Mouse (Mus musculus): ENCODE results near the gene Setd1a.

The Setd1a gene

GRCm38 (mm10) chr7:127799738-127800137 lies 23.3 kb downstream of the Setd1a start:
- DNase-seq (ENCODE audit: low spot score in 2 of 2), result no peak

- DNase-seq (ENCODE audit: low spot score in 2 of 2), result peak; percentile 57 to 77
Observed at GRCm38 (mm10) chr7:127800435-127801009, 24.1 kb downstream of the Setd1a start, which contains the start of gene Hsd3b7. TSS of gene Hsd3b7 (plus strand) at chr7:127800604.

- no peak for DNase-seq (ENCODE audit: low spot score in 2 of 2)
Observed at GRCm38 (mm10) chr7:127801010-127801621, 24.6 kb downstream of the Setd1a start.

- DNase-seq (ENCODE audit: low spot score in 2 of 2), result no peak
Observed at GRCm38 (mm10) chr7:127802313-127802712, 25.8 kb downstream of the Setd1a start.

- no peak for DNase-seq (ENCODE audit: low spot score in 2 of 2)
Observed at GRCm38 (mm10) chr7:127808821-127809220, 32.4 kb downstream of the Setd1a start.

GRCm38 (mm10) chr7:127809846-127810245 lies 33.4 kb downstream of the Setd1a start:
- no peak for DNase-seq (ENCODE audit: low spot score in 2 of 2)

- DNase-seq (ENCODE audit: low spot score in 2 of 2), result no peak
Observed at GRCm38 (mm10) chr7:127810650-127811049, 34.2 kb downstream of the Setd1a start.

GRCm38 (mm10) chr7:127811240-127811639 lies 34.8 kb downstream of the Setd1a start:
- no peak for DNase-seq (ENCODE audit: low spot score in 2 of 2)

- DNase-seq (ENCODE audit: low spot score in 2 of 2), result no peak
Observed at GRCm38 (mm10) chr7:127812292-127812691, 35.8 kb downstream of the Setd1a start.

GRCm38 (mm10) chr7:127813821-127814220 lies 37.4 kb downstream of the Setd1a start:
- no peak for DNase-seq (ENCODE audit: low spot score in 2 of 2)

GRCm38 (mm10) chr7:127814241-127814921 lies 37.9 kb downstream of the Setd1a start:
- no peak for DNase-seq (ENCODE audit: low spot score in 2 of 2)

- no peak for DNase-seq (ENCODE audit: low spot score in 2 of 2)
Observed at GRCm38 (mm10) chr7:127815116-127815665, 38.7 kb downstream of the Setd1a start.

- no peak for DNase-seq (ENCODE audit: low spot score in 2 of 2)
Observed at GRCm38 (mm10) chr7:127815954-127816821, 39.7 kb downstream of the Setd1a start.

GRCm38 (mm10) chr7:127817053-127817452 lies 40.6 kb downstream of the Setd1a start:
- DNase-seq (ENCODE audit: low spot score in 2 of 2), result no peak

GRCm38 (mm10) chr7:127817776-127818175 lies 41.3 kb downstream of the Setd1a start:
- no peak for DNase-seq (ENCODE audit: low spot score in 2 of 2)

- no peak for DNase-seq (ENCODE audit: low spot score in 2 of 2)
Observed at GRCm38 (mm10) chr7:127820836-127821509, 44.5 kb downstream of the Setd1a start.

GRCm38 (mm10) chr7:127822494-127822893 lies 46.0 kb downstream of the Setd1a start:
- no peak for DNase-seq (ENCODE audit: low spot score in 2 of 2)

- no peak for DNase-seq (ENCODE audit: low spot score in 2 of 2)
Observed at GRCm38 (mm10) chr7:127823236-127824171, 47.0 kb downstream of the Setd1a start.

GRCm38 (mm10) chr7:127824176-127824871 lies 47.9 kb downstream of the Setd1a start, which contains the start of the genes Stx4a and Stx1b:
TSS of gene Stx4a (plus strand) at chr7:127824294.
TSS of gene Stx1b (minus strand) at chr7:127824549.
- no peak for DNase-seq (ENCODE audit: low spot score in 2 of 2)
